Mouse (Mus musculus) lung, adult 2 months (tissue): ENCODE measurements around the gene Ube2q1. TPM values are rescaled to one million over a fixed set of nuclear protein-coding genes. Genes with fewer than 3 reads are reported as not detected.

Experiments used
- DNase-seq: peaks from one replicate; pipeline ENCODE4 v3.0.0; 2022
- H3K4me1 ChIP-seq: fragments of 200-500 bp; 2 replicates; pipeline ENCODE4 v1.6.1; 2011; ENCODE audit warnings: low read length; ENCODE audit not compliant: control insufficient read depth, insufficient read depth
- H3K4me3 ChIP-seq: fragments of 200-500 bp; replicated peaks from 2 replicates; pipeline ENCODE3; 2011; ENCODE audit warnings: low read depth, mild to moderate bottlenecking, control low read depth, low read length; ENCODE audit errors: extremely low read depth
- CTCF ChIP-seq: fragments of 200-500 bp; IDR thresholded peaks from 2 replicates; pipeline ENCODE4 v1.5.1; 2011; ENCODE audit warnings: mild to moderate bottlenecking, low read length, control low read depth; ENCODE audit not compliant: insufficient read depth
- POLR2A ChIP-seq: fragments of 200-500 bp; IDR thresholded peaks from 2 replicates; pipeline ENCODE4 v1.6.1; 2011; ENCODE audit warnings: low read depth, mild to moderate bottlenecking, control low read depth, low read length, borderline replicate concordance; ENCODE audit errors: extremely low read depth
- WGBS: fragments of 180-500 bp; shearing (Covaris S2); methylation state at CpG from one replicate; pipeline ENCODE4 v1.1.7; 2018; 5-methylcytosine and 5-hydroxymethylcytosine counted together
- polyA plus RNA-seq: library from polyadenylated mRNA; depleted of rRNA; stranded (reverse); fragments of >200 nt; gene quantifications from 2 replicates; pipeline ENCODE4 v1.2.3, GENCODE M21; 2012

Gene Ube2q1
- polyA plus RNA-seq, 1 experiment, result 25.2 TPM

DNA sequence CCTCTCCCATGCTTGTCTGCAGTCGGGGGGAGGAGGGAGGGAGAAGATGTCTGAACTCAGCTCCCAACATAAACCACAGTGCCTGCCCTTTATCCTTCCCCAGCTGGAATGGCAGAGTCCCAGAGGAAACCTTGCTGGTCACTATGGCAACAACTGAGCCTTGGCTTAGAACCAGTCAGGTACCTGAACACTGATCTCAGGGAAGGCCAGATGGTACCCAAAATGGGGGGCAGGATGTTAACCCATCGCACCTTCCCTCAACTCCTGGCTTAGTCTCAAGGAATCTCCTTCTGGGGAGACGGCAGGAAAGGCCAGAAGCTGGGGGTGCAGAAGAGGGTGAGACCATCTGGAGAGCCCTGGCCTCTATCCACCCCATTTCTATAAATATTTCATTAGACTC lies 13.6 kb upstream of the Ube2q1 start:
- no peaks in the 10 kb centered on the region for H3K4me1 ChIP-seq
- H3K4me3 ChIP-seq, result no peak overlapping the region
- DNase-seq, result no peak
- WGBS, result 59% methylated on average over 3 of the region's 3 CpGs
- TF ChIP-seq CTCF (no peak), POLR2A (no peak)

DNA sequence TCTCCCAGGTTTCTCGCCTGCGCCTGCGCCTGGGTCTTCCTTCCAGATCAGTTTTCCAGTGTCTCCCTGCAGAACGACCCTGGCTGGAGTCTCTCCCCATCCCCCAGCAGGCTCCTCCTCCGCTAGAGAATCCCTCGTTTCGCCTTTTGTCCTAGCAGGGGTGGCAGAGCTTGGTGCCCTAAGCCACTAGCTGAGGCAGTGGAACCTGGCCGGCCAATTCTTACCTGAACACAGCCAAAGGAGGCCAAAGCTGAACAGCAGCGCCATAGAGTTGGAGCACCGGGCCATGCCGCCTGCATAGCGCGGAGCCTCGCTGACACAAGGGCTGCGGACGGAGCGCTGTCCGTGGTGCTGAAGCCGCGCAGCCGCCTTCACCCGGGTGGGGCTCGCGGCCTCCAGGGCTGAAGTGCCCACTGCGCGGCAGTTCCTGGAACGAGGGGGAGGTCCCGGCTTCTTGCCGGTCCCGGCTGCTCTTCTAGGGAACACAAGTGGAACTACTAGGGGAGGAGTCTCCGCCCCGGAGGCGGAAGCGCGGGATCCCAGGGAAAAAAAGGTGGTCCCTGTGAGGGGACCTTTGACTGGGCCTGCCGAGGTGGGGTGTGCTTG lies 9.2 kb upstream of the Ube2q1 start, which contains the start of gene Chrnb2:
TSS of gene Chrnb2 (minus strand) at position 514 of the 606 bp plus-strand sequence.
- Histone ChIP-seq H3K4me1 (no peaks in the 10 kb centered on the region), H3K4me3 (no peak within 1 kb of the TSS)
- no peak for TF ChIP-seq POLR2A
- no peak for TF ChIP-seq CTCF
- WGBS, result 1% methylated on average over 36 of the region's 36 CpGs
- peak; percentile 72 for DNase-seq

DNA sequence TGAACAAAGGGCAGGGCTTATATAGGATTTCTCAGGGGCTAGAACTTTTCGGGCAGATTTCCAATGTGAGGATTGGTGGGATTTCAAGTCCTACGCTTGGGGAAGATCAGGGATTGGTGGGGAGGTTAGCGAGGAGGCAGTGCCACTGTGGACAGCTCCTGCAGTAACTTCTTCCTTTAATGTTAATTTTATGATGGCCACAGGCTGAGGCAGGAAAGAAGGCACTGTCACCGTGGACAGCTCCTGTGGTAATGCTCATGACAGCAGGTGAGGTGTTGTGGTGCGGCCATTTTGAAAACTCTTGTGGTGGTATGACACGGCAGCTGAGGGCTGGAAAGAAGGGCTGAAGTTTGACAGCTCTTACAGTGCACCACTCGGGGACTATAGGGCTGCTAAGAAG lies 3.8 kb upstream of the Ube2q1 start:
- 67% methylated on average over 7 of the region's 7 CpGs for WGBS
- no peak for TF ChIP-seq CTCF
- H3K4me1 ChIP-seq, result peaks cover 3% of the 10 kb centered on the region
- H3K4me3 ChIP-seq, result no peak overlapping the region
- no peak for DNase-seq

DNA sequence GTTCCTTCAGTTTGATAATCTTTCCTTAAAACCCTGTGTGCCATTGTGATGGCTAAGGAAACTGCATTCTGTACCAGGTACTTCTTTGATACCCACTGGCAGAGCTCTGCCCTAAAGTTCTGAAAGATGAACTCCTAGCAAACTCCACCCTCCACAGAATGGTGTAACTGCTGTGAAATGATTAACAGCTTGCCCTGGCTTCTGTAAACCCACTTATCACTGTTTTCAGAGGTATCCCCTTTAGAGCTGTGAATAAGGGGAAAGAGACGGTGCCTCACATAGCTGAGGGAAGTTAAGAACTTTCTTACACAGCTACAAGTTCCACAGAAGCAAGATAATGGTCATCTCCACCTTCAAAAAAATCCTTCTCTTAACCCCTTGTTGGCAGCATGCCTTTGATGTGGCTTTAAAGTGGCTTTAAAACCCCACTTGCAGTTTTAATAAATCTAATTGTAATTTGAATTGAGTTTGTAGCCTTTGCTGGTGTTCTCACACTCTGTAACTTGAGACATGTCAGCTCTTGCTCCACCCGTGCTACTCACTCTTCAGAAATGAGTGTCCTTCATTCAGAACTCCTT lies 2.9 kb upstream of the Ube2q1 start:
- peaks cover 13% of the 10 kb centered on the region for H3K4me1 ChIP-seq
- WGBS, result 52% methylated on average over 2 of the region's 2 CpGs
- no peak for DNase-seq
- TF ChIP-seq CTCF (no peak), POLR2A (no peak)
- H3K4me3 ChIP-seq, result no peak overlapping the region

DNA sequence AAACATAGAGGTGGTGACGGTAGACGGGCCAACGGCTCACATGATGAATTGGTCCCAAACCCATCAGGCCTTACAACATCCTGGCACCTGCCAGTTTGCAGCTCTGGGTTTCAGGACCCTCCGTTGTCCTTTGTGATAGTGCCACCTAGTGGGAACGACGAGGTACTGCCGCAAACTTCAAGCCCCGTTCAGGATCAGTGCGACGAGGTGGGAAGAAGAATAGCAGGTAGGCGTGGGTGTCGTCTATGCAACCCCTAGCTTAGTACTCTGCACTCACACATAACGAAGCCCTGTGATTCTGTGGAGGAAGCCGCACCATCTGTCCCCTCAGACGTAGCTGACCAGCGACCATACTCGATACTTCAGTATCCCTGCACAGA lies 838 bp upstream of the Ube2q1 start:
- TF ChIP-seq POLR2A (no peak), CTCF (peak; percentile 95)
- peak; percentile 65 for DNase-seq
- H3K4me1 ChIP-seq, result peaks cover 15% of the 10 kb centered on the region
- H3K4me3 ChIP-seq, result peak overlapping the region; percentile 70
- WGBS, result 0% methylated on average over 17 of the region's 17 CpGs

DNA sequence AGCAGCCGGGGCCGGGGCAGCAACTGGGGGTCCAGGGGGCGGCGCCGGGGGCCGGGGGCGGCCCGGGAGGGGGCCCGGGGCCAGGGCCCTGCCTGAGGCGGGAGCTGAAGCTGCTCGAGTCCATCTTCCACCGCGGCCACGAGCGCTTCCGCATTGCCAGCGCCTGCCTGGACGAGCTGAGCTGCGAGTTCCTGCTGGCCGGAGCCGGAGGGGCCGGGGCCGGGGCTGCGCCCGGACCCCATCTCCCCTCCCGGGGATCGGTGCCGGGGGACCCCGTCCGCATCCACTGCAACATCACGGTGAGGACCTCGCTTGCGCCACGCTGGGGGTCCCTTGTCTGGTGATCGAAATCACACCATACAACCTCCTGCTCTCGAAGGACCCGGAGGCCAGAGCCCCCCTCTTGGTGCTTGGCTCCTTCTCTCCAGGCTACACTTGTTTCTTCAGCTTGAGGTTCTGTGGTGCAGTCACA lies 360 bp downstream of the Ube2q1 start:
- peak overlapping the region; percentile 89 for H3K4me3 ChIP-seq
- TF ChIP-seq CTCF, result no peak
- TF ChIP-seq POLR2A, result no peak
- WGBS, result 0% methylated on average over 27 of the region's 37 CpGs
- DNase-seq, result peak; percentile 37
- peaks cover 15% of the 10 kb centered on the region for H3K4me1 ChIP-seq

DNA sequence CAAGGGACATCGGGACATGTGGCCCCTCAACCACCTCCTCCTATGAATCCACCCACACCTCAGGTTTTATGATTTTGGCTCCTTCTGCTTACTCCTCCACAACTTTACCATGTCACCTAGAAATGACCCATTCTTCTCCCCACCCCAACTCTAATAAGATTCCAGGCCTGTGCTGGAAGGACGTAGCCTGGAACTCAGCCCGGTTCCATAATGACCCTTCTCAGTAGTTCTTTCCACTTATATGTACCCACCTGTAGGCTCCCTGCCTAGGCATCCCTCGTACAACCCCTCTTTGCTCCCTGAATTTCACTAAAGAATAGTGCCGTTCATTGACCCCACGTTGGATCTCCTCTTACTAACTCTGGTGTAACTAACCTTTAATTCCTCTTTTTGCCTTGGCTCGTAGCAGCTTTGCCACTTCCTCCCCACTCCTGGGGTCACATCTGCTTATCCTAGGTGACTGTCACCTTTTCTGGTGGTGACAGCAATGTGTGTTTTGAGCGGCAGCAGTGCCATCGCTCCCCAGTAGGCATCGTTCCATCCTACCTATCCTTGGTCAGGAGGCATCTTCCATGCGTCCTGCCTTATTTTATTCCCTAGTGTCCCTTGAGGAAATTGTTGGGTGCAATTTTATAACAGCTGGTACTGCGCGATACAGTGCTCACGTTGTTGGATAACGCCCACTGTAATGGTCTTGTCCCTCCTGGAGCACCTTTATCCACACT lies 982 bp downstream of the Ube2q1 start:
- peak; percentile 22 for DNase-seq
- no peak for TF ChIP-seq POLR2A
- no peak for TF ChIP-seq CTCF
- WGBS, result 21% methylated on average over 15 of the region's 15 CpGs
- H3K4me3 ChIP-seq, result peak overlapping the region; percentile 89
- peaks cover 15% of the 10 kb centered on the region for H3K4me1 ChIP-seq

DNA sequence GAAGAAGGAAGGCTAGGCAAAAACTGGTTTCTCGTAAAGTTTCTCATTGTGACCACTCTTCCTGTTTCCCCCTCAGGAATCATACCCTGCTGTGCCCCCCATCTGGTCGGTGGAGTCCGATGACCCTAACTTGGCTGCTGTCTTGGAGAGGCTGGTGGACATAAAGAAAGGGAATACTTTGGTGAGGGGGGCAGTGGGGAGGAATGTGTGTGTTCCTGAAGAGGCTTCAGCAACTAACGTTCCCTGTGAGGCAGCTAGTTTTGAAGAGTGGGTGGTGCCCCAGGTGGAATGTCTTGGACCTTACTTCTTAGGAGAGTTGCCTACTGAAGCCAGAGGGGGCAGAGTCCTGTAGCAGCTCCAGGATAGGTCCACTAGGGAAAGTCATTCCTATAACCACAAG lies 2.6 kb downstream of the Ube2q1 start:
- no peak for TF ChIP-seq POLR2A
- no peak for TF ChIP-seq CTCF
- no peak for DNase-seq
- no peak overlapping the region for H3K4me3 ChIP-seq
- WGBS, result 63% methylated on average over 4 of the region's 4 CpGs
- peaks cover 15% of the 10 kb centered on the region for H3K4me1 ChIP-seq

DNA sequence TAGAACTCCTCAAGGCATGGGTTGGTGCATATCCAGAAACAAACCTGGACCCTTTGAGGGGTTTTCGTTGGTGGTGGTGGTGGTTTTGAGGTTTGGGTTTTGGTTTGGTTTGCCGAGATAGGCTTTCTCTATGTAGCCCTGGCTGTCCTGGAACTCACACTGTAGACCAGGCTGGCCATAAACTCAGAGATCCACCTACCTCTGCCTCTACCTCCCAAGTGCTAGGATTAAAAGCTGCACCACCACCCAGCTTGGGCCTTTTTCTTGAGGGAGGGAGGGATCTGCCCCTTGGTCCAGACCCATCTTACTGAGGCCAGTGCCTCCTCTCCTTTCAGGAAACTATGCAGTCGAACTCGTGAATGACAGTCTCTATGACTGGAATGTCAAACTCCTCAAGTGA lies 6.7 kb downstream of the Ube2q1 start:
- Histone ChIP-seq H3K4me3 (no peak overlapping the region), H3K4me1 (peaks cover 6% of the 10 kb centered on the region; the same call in 1 of the 2 replicates)
- WGBS, result 74% methylated on average over 4 of the region's 4 CpGs
- TF ChIP-seq CTCF (no peak), POLR2A (no peak)
- DNase-seq, result no peak
